Mouse (Mus musculus) mesoderm, embryonic 11.5 days (tissue): ENCODE data around the gene Gzf1.

ENCODE experiments used
- DNase-seq: peaks from one replicate; pipeline ENCODE4 v3.0.0-alpha.2; 2012; ENCODE audit warnings: low read depth, low spot score

Gzf1 gene

GRCm38 (mm10) chr2:148680775-148681291 is at the start of gene Gzf1:
Gene Gzf1, plus strand, starts transcription at chr2:148681023.
- peak; percentile 99 for DNase-seq

GRCm38 (mm10) chr2:148631602-148632001 is 49.2 kb upstream of the Gzf1 start:
- no peak for DNase-seq

- DNase-seq: no peak
Measured at GRCm38 (mm10) chr2:148634466-148634865, 46.4 kb upstream of the Gzf1 start.

- no peak for DNase-seq
Measured at GRCm38 (mm10) chr2:148642610-148643370, 38.0 kb upstream of the Gzf1 start.

- no peak for DNase-seq
Measured at GRCm38 (mm10) chr2:148644421-148645000, 36.3 kb upstream of the Gzf1 start.

- no peak for DNase-seq
Measured at GRCm38 (mm10) chr2:148650587-148651357, 30.1 kb upstream of the Gzf1 start.

- DNase-seq: peak; percentile 54
Measured at GRCm38 (mm10) chr2:148654961-148655360, 25.9 kb upstream of the Gzf1 start.

GRCm38 (mm10) chr2:148663458-148663857 is 17.4 kb upstream of the Gzf1 start:
- no peak for DNase-seq

- DNase-seq: peak; percentile 97
Measured at GRCm38 (mm10) chr2:148672199-148673096, 8.4 kb upstream of the Gzf1 start, which contains the start of gene Nxt1. Gene Nxt1, plus strand, starts transcription at chr2:148672601.

- peak; percentile 91 for DNase-seq
Measured at GRCm38 (mm10) chr2:148677801-148678200, 3.0 kb upstream of the Gzf1 start.

- peak; percentile 83 for DNase-seq
Measured at GRCm38 (mm10) chr2:148679346-148679745, 1.5 kb upstream of the Gzf1 start.

- peak; percentile 70 for DNase-seq
Measured at GRCm38 (mm10) chr2:148681461-148681891, 653 bp downstream of the Gzf1 start.

GRCm38 (mm10) chr2:148683031-148683430 is 2.2 kb downstream of the Gzf1 start:
- DNase-seq: no peak

- no peak for DNase-seq
Measured at GRCm38 (mm10) chr2:148684972-148685371, 4.1 kb downstream of the Gzf1 start.

- DNase-seq: no peak
Measured at GRCm38 (mm10) chr2:148685709-148686108, 4.9 kb downstream of the Gzf1 start.

- DNase-seq: no peak
Measured at GRCm38 (mm10) chr2:148686862-148687261, 6.0 kb downstream of the Gzf1 start.

GRCm38 (mm10) chr2:148687971-148688370 is 7.1 kb downstream of the Gzf1 start:
- DNase-seq: no peak

- no peak for DNase-seq
Measured at GRCm38 (mm10) chr2:148689444-148690140, 8.8 kb downstream of the Gzf1 start.

- no peak for DNase-seq
Measured at GRCm38 (mm10) chr2:148690291-148690690, 9.5 kb downstream of the Gzf1 start.

GRCm38 (mm10) chr2:148690781-148691180 is 10.0 kb downstream of the Gzf1 start:
- no peak for DNase-seq
